Mouse (Mus musculus) lung, postnatal 0 days (tissue): Measurements from ENCODE around the gene Fzd9.
A peak's percentile ranks its signal among the peaks of the same experiment; 100 is the strongest.

ENCODE experiments used
- CTCF ChIP-seq: IDR thresholded peaks from 2 replicates; pipeline ENCODE4 v1.5.1; 2016; ENCODE audit warnings: antibody characterized with exemption, mild to moderate bottlenecking
- EP300 ChIP-seq: IDR thresholded peaks from 2 replicates; pipeline ENCODE4 v1.6.1; 2016; ENCODE audit warnings: antibody characterized with exemption, mild to moderate bottlenecking, control low read depth

DNA sequence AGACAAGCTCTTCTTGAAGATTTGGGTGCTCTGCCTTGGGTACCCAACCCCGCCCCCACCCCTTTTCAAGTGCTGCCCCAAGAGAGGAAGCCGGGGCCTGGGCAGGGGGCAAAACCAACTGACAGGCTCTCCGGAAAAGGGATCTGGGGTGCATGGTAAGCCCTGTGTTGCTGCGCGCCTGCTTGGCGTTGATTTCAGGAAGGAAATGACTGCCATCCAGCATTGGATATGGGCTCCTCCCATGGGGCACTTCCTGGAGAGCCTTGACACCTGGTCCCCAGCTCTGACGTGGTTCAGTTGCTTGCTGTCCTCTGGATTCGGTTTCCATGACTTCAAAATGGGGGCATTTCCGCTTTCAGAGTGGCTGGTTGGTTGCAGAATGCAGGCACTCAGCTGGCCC lies 13.5 kb upstream of the Fzd9 start:
- TF ChIP-seq CTCF (no peak), EP300 (peak; percentile 82)
